Mouse (Mus musculus) cerebellum, adult 18-20 months (tissue): ENCODE data around the gene Tmem86a.

Source experiments
- DNase-seq, 2 experiments: peaks; one replicate each; pipeline ENCODE4 v3.0.0; 2021

Gene Tmem86a

GRCm38 (mm10) chr7:47077451-47077850, 27.1 kb downstream of the Tmem86a start:
- DNase-seq: peak in 1 of 2 experiments; percentile 25

- DNase-seq: no peak
Measured at GRCm38 (mm10) chr7:47080868-47081267, 30.5 kb downstream of the Tmem86a start.

- DNase-seq: peak; percentile 58 to 65
Measured at GRCm38 (mm10) chr7:47081277-47081676, 30.9 kb downstream of the Tmem86a start.

GRCm38 (mm10) chr7:47085075-47085474, 34.7 kb downstream of the Tmem86a start:
- no peak for DNase-seq

- DNase-seq: no peak
Measured at GRCm38 (mm10) chr7:47093935-47094334, 43.5 kb downstream of the Tmem86a start.

GRCm38 (mm10) chr7:47094969-47095368, 44.6 kb downstream of the Tmem86a start:
- no peak for DNase-seq

GRCm38 (mm10) chr7:47098044-47098443, 47.6 kb downstream of the Tmem86a start:
- DNase-seq: no peak

- DNase-seq: no peak
Measured at GRCm38 (mm10) chr7:47099306-47099705, 48.9 kb downstream of the Tmem86a start.

GRCm38 (mm10) chr7:47100615-47101014, 50.2 kb downstream of the Tmem86a start:
- DNase-seq: no peak

GRCm38 (mm10) chr7:47102970-47103369, 52.6 kb downstream of the Tmem86a start:
- no peak for DNase-seq

- no peak for DNase-seq
Measured at GRCm38 (mm10) chr7:47103671-47104414, 53.4 kb downstream of the Tmem86a start.
